Mouse (Mus musculus): ENCODE measurements around the gene Slc36a2. TPM values are rescaled to one million over a fixed set of nuclear protein-coding genes. Genes with fewer than 3 reads are reported as not detected.

Gene Slc36a2
- polyA plus RNA-seq, 1 experiment from 2014 or later: not detected

Other genes starting within 250 kb of the Slc36a2 start
- gene Tnip1, start 222.2 kb downstream of the Slc36a2 start, polyA plus RNA-seq (2016; fragmentation: Nextera tagmentation; extraction: Ambion mirVana): 9.8 and 12.1 TPM in 2 replicates
- 46.6 and 59.1 TPM in 2 replicates for gene Anxa6, start 151.6 kb downstream of the Slc36a2 start, polyA plus RNA-seq (2016; fragmentation: Nextera tagmentation; extraction: Ambion mirVana)
- 0.13 and 0.42 TPM in 2 replicates for gene Ccdc69, start 106.9 kb downstream of the Slc36a2 start, polyA plus RNA-seq (2016; fragmentation: Nextera tagmentation; extraction: Ambion mirVana)
- 10.6 and 11.5 TPM in 2 replicates for gene Gm2a, start 87.0 kb downstream of the Slc36a2 start, polyA plus RNA-seq (2016; fragmentation: Nextera tagmentation; extraction: Ambion mirVana)
- gene Slc36a3, start 33.4 kb downstream of the Slc36a2 start, polyA plus RNA-seq (2016; fragmentation: Nextera tagmentation; extraction: Ambion mirVana): not detected in 2 replicates
- gene Slc36a1, start 19.3 kb upstream of the Slc36a2 start, polyA plus RNA-seq (2016; fragmentation: Nextera tagmentation; extraction: Ambion mirVana): 1.2 and 1.3 TPM in 2 replicates
- 0.01 TPM in 2 replicates for gene Fat2, start 151.5 kb upstream of the Slc36a2 start, polyA plus RNA-seq (2016; fragmentation: Nextera tagmentation; extraction: Ambion mirVana)
- gene Sparc, start 238.1 kb upstream of the Slc36a2 start, polyA plus RNA-seq (2016; fragmentation: Nextera tagmentation; extraction: Ambion mirVana): 329 and 395 TPM in 2 replicates